Mouse (Mus musculus): ENCODE results near the gene Adam10. TPM values are rescaled to one million over a fixed set of nuclear protein-coding genes. Genes with fewer than 3 reads are reported as not detected.

The Adam10 gene
- polyA plus RNA-seq, 1 experiment: 36.8 TPM

- peaks cover 5% of the 10 kb centered on the region for H3K4me1 ChIP-seq (ENCODE audit: control insufficient read depth, insufficient read depth, low read length)
- H3K27ac ChIP-seq (ENCODE audit: control insufficient read depth, insufficient read depth, low read depth, low read length, poor library complexity): no peak overlapping the region
- H3K4me3 ChIP-seq (replicated peaks; ENCODE audit: control insufficient read depth, low read depth, low read length): no peak overlapping the region
- no peak for TF ChIP-seq POLR2A (IDR thresholded peaks at IDR 0.05; ENCODE audit: borderline replicate concordance, control insufficient read depth, low read depth, low read length)
- no peak for TF ChIP-seq CTCF (IDR thresholded peaks at IDR 0.05; ENCODE audit: control insufficient read depth, insufficient read depth, low read length)
- WGBS: 78% methylated on average over 6 of the region's 6 CpGs
These were observed 149.1 kb downstream of the Adam10 start for GRCm38 (mm10) chr9:70827911-70828310.

Other genes with a start within 250 kb of the Adam10 start
- 9.7 and 25.3 TPM in 2 replicates for gene Rnf111, start 175.3 kb upstream of the Adam10 start, polyA plus RNA-seq (2011; ENCODE audit: insufficient read depth, insufficient read length, low replicate concordance, missing spikeins)
- 30.5 and 45.1 TPM in 2 replicates for gene Sltm, start 136.2 kb upstream of the Adam10 start, polyA plus RNA-seq (2011; ENCODE audit: insufficient read depth, insufficient read length, low replicate concordance, missing spikeins)
- 1.0 and 2.8 TPM in 2 replicates for gene Gm10642, start 22.7 kb upstream of the Adam10 start, polyA plus RNA-seq (2011; ENCODE audit: insufficient read depth, insufficient read length, low replicate concordance, missing spikeins)
- gene Mindy2, start 21.8 kb upstream of the Adam10 start, polyA plus RNA-seq (2011; ENCODE audit: insufficient read depth, insufficient read length, low replicate concordance, missing spikeins): 17.6 and 20.9 TPM in 2 replicates

Measured in bone marrow, adult 2 months (tissue).